ENCODE assay signal across 8 mouse cellular contexts in genomic region chr16:38562131-38562967, GRCm38 (mm10). TPM values are rescaled to one million over a fixed set of nuclear protein-coding genes. Genes with fewer than 3 reads are reported as not detected.
A peak's percentile ranks its signal among the peaks of the same experiment; 100 is the strongest.
DNase-seq lines count a peak whose midpoint lies in the region; TF ChIP-seq lines count a peak whose summit lies in the region.

No protein-coding gene starts in this region.

- H3K4me1 ChIP-seq in megakaryocyte, embryonic 14.5 days: peaks cover 34% of the 10 kb centered on the region

- H3K36me3 ChIP-seq in megakaryocyte, embryonic 14.5 days (replicated peaks; ENCODE audit: low read length): peaks cover 30% of the 10 kb centered on the region

- TF ChIP-seq CTCF in gastrocnemius, adult 2 months (IDR thresholded peaks at IDR 0.05): no peak

- intact Hi-C loops in gastrocnemius, adult 2 months (cut with DNase I): loop anchor here (5.0 kb wide), 1 partner anchor 40 kb away; the partner anchor contains the start of gene Timmdc1

- H3K27me3 ChIP-seq in megakaryocyte, embryonic 14.5 days (replicated peaks): peaks cover 15% of the 10 kb centered on the region

- DNase-seq in WW6 (ENCODE audit: low read depth, low spot score): peak; percentile 90
- DNase-seq in cerebellum, postnatal 4 days (ENCODE audit: low spot score in 2 of 2): peak; percentile 91 to 97
- peak; percentile 97 for DNase-seq in gastrocnemius, adult 2 months
- DNase-seq in hindlimb bud, embryonic 11.5 days (ENCODE audit: extremely low spot score, low read depth, low spot score): peak; percentile 73
- DNase-seq in left cerebral cortex, adult 8-10 months (ENCODE audit: low spot score in 2 of 2): peak; percentile 90 to 94
- peak; percentile 97 for DNase-seq in right cerebral cortex, postnatal 10 days (ENCODE audit: low spot score in 2 of 2)
- DNase-seq in urinary bladder, postnatal 25 days (ENCODE audit: low spot score): peak; percentile 96

- no peaks in the 10 kb centered on the region for H3K9me3 ChIP-seq in megakaryocyte, embryonic 14.5 days

- peak overlapping the region; percentile 92 for H3K27ac ChIP-seq in gastrocnemius, adult 2 months

- peak overlapping the region; percentile 86 for H3K4me3 ChIP-seq in gastrocnemius, adult 2 months
- H3K4me3 ChIP-seq in megakaryocyte, embryonic 14.5 days (replicated peaks): peak overlapping the region; percentile 97

RNA-seq across cellular contexts. Expression of gene Tmem39a, which starts 3.9 kb away (rescaled TPM):
- 10 to 100 TPM; 17.4 to 20.7 TPM for total RNA-seq in gastrocnemius, adult 2 months (2021)
- 10 to 100 TPM; 18.8 to 27.1 (median 22.8) TPM for total RNA-seq in left cerebral cortex, adult 8-10 months (2022)
- 6.5 and 10.3 TPM in 2 replicates for polyA plus RNA-seq in megakaryocyte, embryonic 14.5 days (2012; ENCODE audit: insufficient read depth, low replicate concordance)

RNA-seq across cellular contexts. Expression of gene Poglut1, which starts 12.3 kb away (rescaled TPM):
- 1 to 10 TPM; 8.5 TPM for total RNA-seq in gastrocnemius, adult 2 months (2021)
- total RNA-seq in left cerebral cortex, adult 8-10 months (2022): 10 to 100 TPM; 43.1 to 49.4 (median 45.3) TPM
- 2.2 and 3.7 TPM in 2 replicates for polyA plus RNA-seq in megakaryocyte, embryonic 14.5 days (2012; ENCODE audit: insufficient read depth, low replicate concordance)

RNA-seq across cellular contexts. Expression of gene Timmdc1, which starts 39.9 kb away (rescaled TPM):
- 10 to 100 TPM; 40.9 to 54.9 TPM for total RNA-seq in gastrocnemius, adult 2 months (2021)
- 10 to 100 TPM; 24.6 to 32.1 (median 28.9) TPM for total RNA-seq in left cerebral cortex, adult 8-10 months (2022)
- 26.4 and 39.4 TPM in 2 replicates for polyA plus RNA-seq in megakaryocyte, embryonic 14.5 days (2012; ENCODE audit: insufficient read depth, low replicate concordance)

Comparison
In these comparisons a context has a peak if more than half of its experiments do, and no peak if none do; other contexts are left out.
1. Peak in every context shown above with its lines: DNase-seq, H3K4me3 ChIP-seq and H3K27ac ChIP-seq.
2. RNA of gene Poglut1, which starts 12.3 kb away (total RNA-seq): 43.1 to 49.4 TPM in left cerebral cortex, adult 8-10 months; 8.5 TPM in gastrocnemius, adult 2 months; every median in the first group is over 4 times any median in the second.